Mouse (Mus musculus) spleen, postnatal 10 days (tissue): ENCODE measurements at regions not wholly inside any gene's neighbourhood (a gene's known extent, or its start where the extent isn't known, plus 50 kb on each side); places are given as distances from the start of the nearest gene placed in this dataset.

Experiments used
- DNase-seq, 2 experiments: peaks; one replicate each; pipeline ENCODE4 v3.0.0; 2021 to 2022; ENCODE audit warnings: low spot score in 2 of 2

- DNase-seq, result no peak
Measured at GRCm38 (mm10) chr13:57282816-57283215, 387.0 kb upstream of the Trpc7 start.

GRCm38 (mm10) chr13:57281941-57282710 is 386.3 kb upstream of the Trpc7 start:
- no peak for DNase-seq

- no peak for DNase-seq
Measured at GRCm38 (mm10) chr13:57281504-57281903, 385.7 kb upstream of the Trpc7 start.

GRCm38 (mm10) chr13:57278580-57278979 is 382.8 kb upstream of the Trpc7 start:
- no peak for DNase-seq

GRCm38 (mm10) chr13:57277076-57277475 is 381.3 kb upstream of the Trpc7 start:
- no peak for DNase-seq

- no peak for DNase-seq
Measured at GRCm38 (mm10) chr13:57275871-57276270, 380.1 kb upstream of the Trpc7 start.

GRCm38 (mm10) chr13:57273593-57273992 is 377.8 kb upstream of the Trpc7 start:
- no peak for DNase-seq

GRCm38 (mm10) chr13:57269614-57270013 is 373.8 kb upstream of the Trpc7 start:
- DNase-seq, result peak in 1 of 2 experiments; percentile 15

- peak; percentile 13 to 61 for DNase-seq
Measured at GRCm38 (mm10) chr13:57259920-57260319, 364.1 kb upstream of the Trpc7 start.

GRCm38 (mm10) chr13:57259474-57259873 is 363.7 kb upstream of the Trpc7 start:
- DNase-seq, result no peak

GRCm38 (mm10) chr13:57255920-57256319 is 360.1 kb upstream of the Trpc7 start:
- no peak for DNase-seq

GRCm38 (mm10) chr13:57249851-57250250 is 354.1 kb upstream of the Trpc7 start:
- DNase-seq, result no peak

GRCm38 (mm10) chr13:57249401-57249800 is 353.6 kb upstream of the Trpc7 start:
- DNase-seq, result no peak

GRCm38 (mm10) chr13:57246238-57246963 is 350.6 kb upstream of the Trpc7 start:
- DNase-seq, result no peak

- no peak for DNase-seq
Measured at GRCm38 (mm10) chr13:57236917-57237316, 341.1 kb upstream of the Trpc7 start.

- DNase-seq, result no peak
Measured at GRCm38 (mm10) chr13:57236211-57236610, 340.4 kb upstream of the Trpc7 start.

GRCm38 (mm10) chr13:57232906-57233305 is 337.1 kb upstream of the Trpc7 start:
- DNase-seq, result no peak

GRCm38 (mm10) chr13:57231666-57232065 is 335.9 kb upstream of the Trpc7 start:
- DNase-seq, result no peak

GRCm38 (mm10) chr13:57230253-57230652 is 334.5 kb upstream of the Trpc7 start:
- no peak for DNase-seq

GRCm38 (mm10) chr13:57221092-57221491 is 325.3 kb upstream of the Trpc7 start:
- no peak for DNase-seq

- DNase-seq, result no peak
Measured at GRCm38 (mm10) chr13:57216161-57216560, 320.4 kb upstream of the Trpc7 start.

- DNase-seq, result no peak
Measured at GRCm38 (mm10) chr13:57212251-57212650, 316.5 kb upstream of the Trpc7 start.

- no peak for DNase-seq
Measured at GRCm38 (mm10) chr13:57191195-57191594, 295.4 kb upstream of the Trpc7 start.
